Mouse (Mus musculus): ENCODE results near the gene Slmap.

Slmap gene

GRCm38 (mm10) chr14:26476391-26476790, 58.3 kb downstream of the Slmap start:
- DNase-seq (ENCODE audit: low spot score) = no peak

- DNase-seq (ENCODE audit: low spot score) = no peak
Measured at GRCm38 (mm10) chr14:26467974-26468373, 66.8 kb downstream of the Slmap start.

GRCm38 (mm10) chr14:26466544-26467125, 68.1 kb downstream of the Slmap start:
- no peak for DNase-seq (ENCODE audit: low spot score)

DNA sequence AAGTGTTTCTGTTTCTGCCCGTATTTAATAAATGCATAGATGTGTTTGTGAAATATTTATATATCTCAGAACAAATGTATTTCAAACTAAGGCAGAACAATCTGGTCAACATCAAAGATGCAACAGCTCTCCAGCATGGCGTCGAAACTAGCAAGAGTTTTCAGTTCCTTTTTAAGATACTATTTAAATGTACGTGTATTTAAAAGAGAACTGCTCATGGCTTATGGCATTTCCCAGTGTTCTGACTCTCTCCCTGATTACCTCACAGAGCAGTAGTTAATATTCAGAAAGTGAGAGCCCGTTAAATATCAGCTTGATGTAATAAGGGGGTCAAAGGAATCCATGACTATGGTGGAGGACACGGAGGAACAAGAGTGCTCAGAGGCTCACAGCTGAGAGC, 68.8 kb downstream of the Slmap start:
- no peak for DNase-seq (ENCODE audit: low spot score)

GRCm38 (mm10) chr14:26459516-26459915, 75.2 kb downstream of the Slmap start:
- DNase-seq (ENCODE audit: low spot score) = no peak

- no peak for DNase-seq (ENCODE audit: low spot score)
Measured at GRCm38 (mm10) chr14:26454851-26455250, 79.9 kb downstream of the Slmap start.

- DNase-seq (ENCODE audit: low spot score) = no peak
Measured at GRCm38 (mm10) chr14:26450036-26450800, 84.5 kb downstream of the Slmap start.

DNA sequence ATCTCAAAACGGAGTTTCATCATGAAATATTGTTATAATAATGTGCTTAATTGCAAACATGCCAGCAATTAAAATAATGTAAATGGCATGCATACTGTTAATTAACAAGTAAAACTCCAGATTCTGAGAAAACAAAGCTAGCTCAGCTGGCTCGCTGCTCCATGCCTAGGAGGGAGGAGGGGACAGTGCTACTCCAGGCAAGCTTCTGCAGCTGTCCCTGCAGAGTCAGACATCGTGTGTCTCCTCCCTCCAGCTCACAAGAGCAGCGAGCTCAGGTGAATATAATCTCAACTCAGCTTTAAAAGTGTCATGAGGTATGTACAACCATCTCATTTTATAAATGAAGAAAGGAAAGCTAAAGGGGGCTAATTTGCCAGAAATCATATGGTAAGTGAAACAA, 86.2 kb downstream of the Slmap start:
- no peak for DNase-seq (ENCODE audit: low spot score)

DNA sequence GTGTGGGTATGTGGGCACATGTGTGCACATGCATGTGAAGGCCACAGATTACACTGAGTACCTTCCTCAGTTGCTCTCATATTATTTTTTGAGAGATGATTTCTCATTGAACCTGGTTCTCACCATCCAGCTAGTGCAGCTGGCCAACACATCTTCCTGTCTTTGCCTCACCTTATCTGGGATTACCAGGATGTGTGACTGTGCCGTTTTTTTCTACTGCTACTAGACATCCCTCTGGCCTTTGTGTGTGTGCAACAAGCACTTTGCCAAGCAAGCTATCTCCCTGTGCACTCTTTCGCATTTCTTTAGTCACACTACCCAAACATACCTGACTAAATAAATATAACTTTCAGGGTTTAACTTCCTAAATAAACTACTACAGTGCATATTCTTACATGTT, 87.5 kb downstream of the Slmap start:
- no peak for DNase-seq (ENCODE audit: low spot score)

GRCm38 (mm10) chr14:26446538-26446937, 88.2 kb downstream of the Slmap start:
- DNase-seq (ENCODE audit: low spot score) = no peak

DNA sequence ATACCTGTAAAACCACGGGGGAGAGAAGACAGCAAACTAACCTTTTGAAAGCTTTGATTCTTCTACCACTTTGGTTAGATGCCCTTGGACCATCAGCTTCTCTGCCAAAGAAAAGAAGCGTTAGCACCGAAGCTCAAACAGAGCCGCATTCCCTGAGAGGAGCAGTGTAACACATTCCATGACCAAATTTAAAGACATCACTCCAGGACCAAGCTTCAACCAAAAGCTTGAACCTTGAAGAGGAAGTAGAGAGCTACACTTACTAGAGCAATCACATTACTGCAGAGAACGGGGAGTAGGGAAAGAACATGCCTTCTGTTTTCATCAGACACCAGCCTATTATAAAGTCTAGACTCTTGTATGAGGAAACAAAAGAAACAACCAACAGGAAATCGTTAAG, 92.2 kb downstream of the Slmap start:
- DNase-seq (ENCODE audit: low spot score) = no peak

DNA sequence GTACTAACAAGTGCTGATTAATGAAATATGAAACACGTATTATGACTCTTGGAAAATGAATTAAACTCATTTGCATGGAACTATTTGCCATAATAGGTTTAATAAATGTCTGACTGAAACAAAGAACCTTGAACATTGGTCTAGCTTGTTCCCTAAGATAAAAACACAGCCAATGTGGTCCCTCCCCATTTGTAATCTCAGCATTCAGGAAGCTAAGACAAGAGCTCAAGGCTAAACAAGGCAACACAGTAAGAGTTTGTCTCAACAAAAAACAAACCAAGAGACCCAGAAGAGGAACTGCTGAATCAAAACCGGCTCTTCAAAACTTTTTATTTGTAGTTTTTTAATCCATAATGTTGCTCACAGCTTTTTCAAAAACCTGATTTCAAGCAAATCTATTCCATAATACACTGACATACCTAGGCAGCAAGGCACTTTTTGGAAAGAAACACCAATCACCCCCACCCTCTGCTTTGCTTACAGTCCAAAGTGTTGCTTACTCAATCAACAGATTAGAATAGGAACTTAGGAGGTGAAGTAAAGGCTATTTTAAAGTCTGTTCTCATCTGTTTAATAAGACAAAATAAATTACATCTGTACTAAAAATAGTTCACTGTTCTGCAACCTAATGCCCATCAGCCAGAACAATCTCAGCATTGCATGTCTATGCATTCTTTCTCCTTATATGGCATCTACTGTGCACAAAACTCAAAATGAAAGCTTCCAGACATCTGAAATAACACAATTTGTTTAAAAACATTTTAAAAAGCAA, 93.5 kb downstream of the Slmap start:
- no peak for DNase-seq (ENCODE audit: low spot score)

GRCm38 (mm10) chr14:26439996-26440395, 94.7 kb downstream of the Slmap start:
- no peak for DNase-seq (ENCODE audit: low spot score)

- DNase-seq (ENCODE audit: low spot score) = no peak
Measured at GRCm38 (mm10) chr14:26437771-26438170, 97.0 kb downstream of the Slmap start.

DNA sequence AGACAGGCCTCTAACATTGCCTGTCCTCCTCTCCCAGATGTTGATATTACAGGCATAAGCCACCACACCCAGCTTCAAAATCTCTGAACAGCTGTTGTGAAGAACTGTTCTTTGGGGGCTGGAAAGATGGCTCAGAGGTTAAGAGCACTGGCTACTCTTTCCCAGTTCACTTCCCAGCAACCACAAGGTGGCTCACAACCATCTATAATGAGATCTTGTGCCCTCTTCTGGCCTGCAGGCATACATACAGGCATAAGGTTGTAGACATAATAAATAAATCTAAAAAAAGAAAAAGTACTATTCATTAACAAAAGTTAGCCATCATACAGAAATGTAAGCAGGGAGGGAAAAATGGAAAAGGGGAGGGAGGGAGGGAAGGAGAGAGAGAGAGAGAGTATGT, 98.4 kb downstream of the Slmap start:
- DNase-seq (ENCODE audit: low spot score) = no peak

GRCm38 (mm10) chr14:26432320-26432719, 102.4 kb downstream of the Slmap start:
- DNase-seq (ENCODE audit: low spot score) = no peak

- no peak for DNase-seq (ENCODE audit: low spot score)
Measured at GRCm38 (mm10) chr14:26431919-26432318, 102.8 kb downstream of the Slmap start.

DNA sequence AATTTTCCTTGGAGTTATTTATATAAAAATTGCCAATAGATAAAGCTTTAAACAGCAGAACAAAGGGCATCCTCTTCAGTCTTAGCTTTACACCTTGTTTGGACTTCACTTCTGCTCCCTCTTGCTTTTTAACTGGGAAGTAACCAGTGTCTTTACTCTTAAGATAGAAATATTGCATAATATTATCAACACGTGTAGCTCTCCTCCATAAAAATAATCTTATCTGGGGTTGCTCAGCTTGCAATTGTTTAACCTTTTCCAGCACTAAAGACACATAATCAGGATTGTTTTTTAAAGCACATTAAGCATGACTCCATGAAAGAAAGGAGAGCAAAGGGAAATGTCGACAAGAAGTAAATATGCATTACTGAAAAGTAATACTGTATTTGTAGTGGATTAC, 114.5 kb downstream of the Slmap start:
- DNase-seq (ENCODE audit: low spot score) = no peak

GRCm38 (mm10) chr14:26417956-26418355, 116.8 kb downstream of the Slmap start:
- DNase-seq (ENCODE audit: low spot score) = no peak

DNA sequence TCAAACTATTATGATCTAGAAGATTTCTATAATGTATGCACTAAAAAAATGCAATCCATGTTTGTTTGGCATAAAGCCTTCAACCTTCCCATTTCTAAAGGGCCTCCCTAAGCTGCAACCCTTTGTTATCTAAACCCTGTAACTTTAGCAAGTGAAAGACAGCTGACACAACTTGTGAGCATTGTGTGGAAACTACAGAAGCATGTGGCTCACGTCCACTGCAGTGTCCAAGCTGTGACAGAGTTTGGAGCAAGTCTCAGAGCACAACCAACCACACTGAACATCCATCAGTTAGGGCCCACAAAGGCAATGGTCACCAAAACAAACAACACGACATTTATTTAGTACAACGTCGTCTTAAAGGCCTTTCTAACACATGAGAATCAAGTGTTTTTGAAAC, 117.6 kb downstream of the Slmap start:
- DNase-seq (ENCODE audit: low spot score) = no peak

DNA sequence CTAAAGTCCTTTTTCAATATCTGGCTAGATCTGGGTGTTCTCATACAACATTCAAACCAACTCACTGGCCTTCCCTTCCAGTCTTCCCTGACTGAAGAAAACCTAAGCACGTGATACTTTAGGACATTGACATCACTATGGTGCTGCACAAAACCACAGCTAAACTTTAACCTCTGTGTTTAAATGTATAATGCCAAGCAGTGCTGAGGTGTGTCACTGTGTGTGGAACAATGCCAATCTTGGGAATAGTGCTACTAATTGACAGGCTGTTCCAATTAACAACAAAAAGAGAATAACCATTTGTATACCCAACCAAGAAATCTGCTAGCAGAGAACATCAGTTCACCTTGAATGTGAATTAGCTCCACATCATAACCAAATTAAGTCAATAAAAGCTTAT, 121.2 kb downstream of the Slmap start:
- no peak for DNase-seq (ENCODE audit: low spot score)

- DNase-seq (ENCODE audit: low spot score) = no peak
Measured at GRCm38 (mm10) chr14:26406746-26407145, 128.0 kb downstream of the Slmap start.

DNA sequence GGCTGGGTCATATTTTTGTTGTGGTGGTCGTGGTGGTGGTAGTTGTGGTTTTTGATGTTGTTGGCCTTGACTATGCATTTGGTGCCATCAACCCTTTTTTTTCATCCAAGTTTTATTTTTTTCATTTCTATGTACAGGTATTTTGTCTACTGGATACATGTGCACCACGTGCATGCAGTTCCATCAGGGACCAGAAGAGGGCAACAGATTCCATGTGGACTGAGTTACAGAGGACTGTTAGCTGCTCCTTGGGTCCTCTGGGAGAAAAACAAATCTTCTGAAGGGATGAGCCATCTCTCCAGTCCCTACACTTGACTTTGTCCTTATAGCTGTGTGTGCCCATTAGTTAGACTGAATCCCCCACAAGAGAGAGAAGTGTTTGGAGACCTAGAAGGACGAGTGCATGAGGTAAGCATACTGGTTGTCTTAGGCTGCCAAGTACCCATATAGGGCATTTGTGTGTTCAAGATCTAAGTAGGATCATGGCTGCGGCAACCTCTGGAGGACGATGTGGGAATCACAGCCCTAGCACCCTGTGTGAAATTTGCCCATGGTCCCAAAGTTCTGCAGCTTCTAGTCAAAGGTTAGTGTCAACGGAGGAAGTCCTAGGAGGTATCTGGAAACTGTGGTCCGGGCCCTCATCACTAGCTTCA, 136.1 kb downstream of the Slmap start:
- DNase-seq (ENCODE audit: low spot score) = no peak
